Mouse (Mus musculus): ENCODE data around the gene Olfr1032. TPM values are rescaled to one million over a fixed set of nuclear protein-coding genes. Genes with fewer than 3 reads are reported as not detected.
"Not testable (repeated sequence)": the region's sequence is repeated elsewhere in the genome, so short reads cannot be mapped to it uniquely, and the experiment has no call there.

Olfr1032 gene
- polyA plus RNA-seq (2015; fragmentation: Nextera tagmentation; extraction: Ambion mirVana): not detected in 2 replicates

GRCm38 (mm10) chr2:86005240-86005639 lies at the start of gene Olfr1032:
Olfr1032 (plus strand) TSS chr2:86005540.
- Histone ChIP-seq H3K4me2 (ENCODE audit: low read depth, low read length) (no peak within 1 kb of the TSS), H3K27me3 (ENCODE audit: control insufficient read depth, insufficient read depth, low read depth, low read length) (no peaks in the 10 kb centered on the region), H3K27ac (ENCODE audit: low read length) (no peak within 1 kb of the TSS), H3K4me3 (ENCODE audit: low read depth, low read length) (no peak within 1 kb of the TSS), H3K36me3 (ENCODE audit: control insufficient read depth, insufficient read depth) (no peaks in the 10 kb centered on the region), H3K9ac (ENCODE audit: low read depth, low read length) (no peak within 1 kb of the TSS), H3K9me3 (replicated peaks; ENCODE audit: control insufficient read depth, low read length) (no peaks in the 10 kb centered on the region), H3K4me1 (ENCODE audit: control insufficient read depth, low read depth, low read length) (no peaks in the 10 kb centered on the region)
- 68% methylated on average over 7 of the region's 7 CpGs for WGBS (ENCODE audit: insufficient replicate concordance)
- no peak for ATAC-seq (ENCODE audit: low read depth)

GRCm38 (mm10) chr2:85973595-85973994 lies 31.7 kb upstream of the Olfr1032 start, which contains the start of gene Olfr1029:
Olfr1029 (plus strand) TSS chr2:85973895.
- 62% methylated on average over 2 of the region's 2 CpGs for WGBS (ENCODE audit: insufficient replicate concordance)
- H3K27ac ChIP-seq (ENCODE audit: low read length): no peak within 1 kb of the TSS

GRCm38 (mm10) chr2:85978976-85979375 lies 26.4 kb upstream of the Olfr1032 start, which contains the start of gene Olfr1030:
Olfr1030 (plus strand) TSS chr2:85979276.
- no peak within 1 kb of the TSS for H3K4me2 ChIP-seq (ENCODE audit: low read depth, low read length)
- no peaks in the 10 kb centered on the region for H3K27me3 ChIP-seq (ENCODE audit: control insufficient read depth, insufficient read depth, low read depth, low read length)
- no peaks in the 10 kb centered on the region for H3K9me3 ChIP-seq (replicated peaks; ENCODE audit: control insufficient read depth, low read length)
- no peak within 1 kb of the TSS for H3K27ac ChIP-seq (ENCODE audit: low read length)
- H3K36me3 ChIP-seq (ENCODE audit: control insufficient read depth, insufficient read depth): no peaks in the 10 kb centered on the region
- WGBS (ENCODE audit: insufficient replicate concordance): 52% methylated on average over 1 of the region's 1 CpGs
- H3K4me1 ChIP-seq (ENCODE audit: control insufficient read depth, low read depth, low read length): no peaks in the 10 kb centered on the region
- no peak within 1 kb of the TSS for H3K9ac ChIP-seq (ENCODE audit: low read depth, low read length)
- ATAC-seq (ENCODE audit: low read depth): no peak
- no peak within 1 kb of the TSS for H3K4me3 ChIP-seq (ENCODE audit: low read depth, low read length)

More at GRCm38 (mm10) chr2:85973595-85973994, 31.7 kb upstream of the Olfr1032 start, which contains the start of gene Olfr1029:
- H3K4me3 ChIP-seq (ENCODE audit: low read depth, low read length): no peak within 1 kb of the TSS
- ATAC-seq (ENCODE audit: low read depth): no peak
- no peaks in the 10 kb centered on the region for H3K4me1 ChIP-seq (ENCODE audit: control insufficient read depth, low read depth, low read length)
- no peak within 1 kb of the TSS for H3K4me2 ChIP-seq (ENCODE audit: low read depth, low read length)
- H3K36me3 ChIP-seq (ENCODE audit: control insufficient read depth, insufficient read depth): no peaks in the 10 kb centered on the region
- no peaks in the 10 kb centered on the region for H3K9me3 ChIP-seq (replicated peaks; ENCODE audit: control insufficient read depth, low read length)
- H3K27me3 ChIP-seq (ENCODE audit: control insufficient read depth, insufficient read depth, low read depth, low read length): no peaks in the 10 kb centered on the region
- no peak within 1 kb of the TSS for H3K9ac ChIP-seq (ENCODE audit: low read depth, low read length)

- Histone ChIP-seq H3K9ac (ENCODE audit: low read depth, low read length) (no peak within 1 kb of the TSS), H3K36me3 (ENCODE audit: control insufficient read depth, insufficient read depth) (no peaks in the 10 kb centered on the region), H3K27me3 (ENCODE audit: control insufficient read depth, insufficient read depth, low read depth, low read length) (no peaks in the 10 kb centered on the region), H3K4me1 (ENCODE audit: control insufficient read depth, low read depth, low read length) (no peaks in the 10 kb centered on the region), H3K27ac (ENCODE audit: low read length) (no peak within 1 kb of the TSS), H3K9me3 (replicated peaks; ENCODE audit: control insufficient read depth, low read length) (no peaks in the 10 kb centered on the region), H3K4me3 (ENCODE audit: low read depth, low read length) (no peak within 1 kb of the TSS), H3K4me2 (ENCODE audit: low read depth, low read length) (no peak within 1 kb of the TSS)
- ATAC-seq (ENCODE audit: low read depth): no peak
- 34% methylated on average over 3 of the region's 3 CpGs for WGBS (ENCODE audit: insufficient replicate concordance)
These were observed 15.3 kb upstream of the Olfr1032 start, which contains the start of gene Olfr1031 for GRCm38 (mm10) chr2:85990004-85990403. Olfr1031 (plus strand) TSS chr2:85990304.

GRCm38 (mm10) chr2:86020406-86020805 lies 15.1 kb downstream of the Olfr1032 start, which contains the start of gene Olfr1033:
Olfr1033 (plus strand) TSS chr2:86020633.
- peak within 1 kb of the TSS; percentile 14; the same call in 1 of the 2 replicates for H3K27ac ChIP-seq (ENCODE audit: low read length)
- H3K36me3 ChIP-seq (ENCODE audit: control insufficient read depth, insufficient read depth); ATAC-seq (ENCODE audit: low read depth); H3K4me1 ChIP-seq (ENCODE audit: control insufficient read depth, low read depth, low read length); H3K9me3 ChIP-seq (replicated peaks; ENCODE audit: control insufficient read depth, low read length); H3K27me3 ChIP-seq (ENCODE audit: control insufficient read depth, insufficient read depth, low read depth, low read length); H3K9ac ChIP-seq (ENCODE audit: low read depth, low read length): not testable (repeated sequence)
- WGBS (ENCODE audit: insufficient replicate concordance): 1% methylated on average over 10 of the region's 11 CpGs
- peak within 1 kb of the TSS; percentile 41 for H3K4me3 ChIP-seq (ENCODE audit: low read depth, low read length)
- H3K4me2 ChIP-seq (ENCODE audit: low read depth, low read length): peak within 1 kb of the TSS; percentile 27; the same call in 1 of the 2 replicates

- WGBS (ENCODE audit: insufficient replicate concordance): 43% methylated on average over 3 of the region's 9 CpGs
- not testable (repeated sequence) for H3K36me3 ChIP-seq (ENCODE audit: control insufficient read depth, insufficient read depth); H3K4me1 ChIP-seq (ENCODE audit: control insufficient read depth, low read depth, low read length); H3K9me3 ChIP-seq (replicated peaks; ENCODE audit: control insufficient read depth, low read length); H3K4me3 ChIP-seq (ENCODE audit: low read depth, low read length); H3K4me2 ChIP-seq (ENCODE audit: low read depth, low read length); H3K27me3 ChIP-seq (ENCODE audit: control insufficient read depth, insufficient read depth, low read depth, low read length); ATAC-seq (ENCODE audit: low read depth); H3K9ac ChIP-seq (ENCODE audit: low read depth, low read length); H3K27ac ChIP-seq (ENCODE audit: low read length)
These were observed 16.2 kb downstream of the Olfr1032 start for GRCm38 (mm10) chr2:86021518-86021917.

GRCm38 (mm10) chr2:86045561-86045960 lies 40.2 kb downstream of the Olfr1032 start, which contains the start of gene Olfr1034:
Olfr1034 (plus strand) TSS chr2:86045861.
- H3K9me3 ChIP-seq (replicated peaks; ENCODE audit: control insufficient read depth, low read length): no peaks in the 10 kb centered on the region
- ATAC-seq (ENCODE audit: low read depth): no peak
- no peak within 1 kb of the TSS for H3K27ac ChIP-seq (ENCODE audit: low read length)
- H3K4me3 ChIP-seq (ENCODE audit: low read depth, low read length): no peak within 1 kb of the TSS
- no peak within 1 kb of the TSS for H3K4me2 ChIP-seq (ENCODE audit: low read depth, low read length)
- no peaks in the 10 kb centered on the region for H3K27me3 ChIP-seq (ENCODE audit: control insufficient read depth, insufficient read depth, low read depth, low read length)
- H3K36me3 ChIP-seq (ENCODE audit: control insufficient read depth, insufficient read depth): no peaks in the 10 kb centered on the region
- H3K4me1 ChIP-seq (ENCODE audit: control insufficient read depth, low read depth, low read length): no peaks in the 10 kb centered on the region
- no peak within 1 kb of the TSS for H3K9ac ChIP-seq (ENCODE audit: low read depth, low read length)

GRCm38 (mm10) chr2:86050777-86051176 lies 45.4 kb downstream of the Olfr1032 start:
- H3K4me3 ChIP-seq (ENCODE audit: low read depth, low read length); H3K27me3 ChIP-seq (ENCODE audit: control insufficient read depth, insufficient read depth, low read depth, low read length); H3K9me3 ChIP-seq (replicated peaks; ENCODE audit: control insufficient read depth, low read length); H3K36me3 ChIP-seq (ENCODE audit: control insufficient read depth, insufficient read depth); ATAC-seq (ENCODE audit: low read depth); H3K4me2 ChIP-seq (ENCODE audit: low read depth, low read length); H3K27ac ChIP-seq (ENCODE audit: low read length); H3K9ac ChIP-seq (ENCODE audit: low read depth, low read length); H3K4me1 ChIP-seq (ENCODE audit: control insufficient read depth, low read depth, low read length): not testable (repeated sequence)
